Mouse (Mus musculus) liver, embryonic 12.5 days (tissue): ENCODE data around the gene Ldhal6b. TPM values are rescaled to one million over a fixed set of nuclear protein-coding genes. Genes with fewer than 3 reads are reported as not detected.

Experiments
- ATAC-seq: fragments of 200-750 bp; cut with Nextera tagmentation; 2 replicates; pipeline ENCODE4 v1.8.0; 2017; ENCODE audit warnings: moderate number of reproducible peaks, mild to moderate bottlenecking, moderate library complexity
- H3K27ac ChIP-seq: fragments of 300-500 bp; sonication (generic); 2 replicates; pipeline ENCODE4 v1.5.1; 2016; ENCODE audit warnings: mild to moderate bottlenecking
- H3K27me3 ChIP-seq: fragments of 300-500 bp; sonication (generic); replicated peaks from 2 replicates; pipeline ENCODE4 v1.6.1; 2016; ENCODE audit warnings: mild to moderate bottlenecking, moderate library complexity
- H3K36me3 ChIP-seq: fragments of 300-500 bp; sonication (generic); 2 replicates; pipeline ENCODE4 v1.6.1; 2016; ENCODE audit warnings: mild to moderate bottlenecking, moderate library complexity
- H3K4me1 ChIP-seq: fragments of 300-500 bp; sonication (generic); 2 replicates; pipeline ENCODE4 v1.6.1; 2016
- H3K4me2 ChIP-seq: fragments of 300-500 bp; sonication (generic); 2 replicates; pipeline ENCODE4 v1.6.1; 2016; ENCODE audit warnings: mild to moderate bottlenecking, moderate library complexity
- H3K4me3 ChIP-seq: fragments of 300-500 bp; sonication (generic); 2 replicates; pipeline ENCODE4 v1.5.1; 2016; ENCODE audit warnings: mild to moderate bottlenecking, moderate library complexity
- H3K9ac ChIP-seq: fragments of 300-500 bp; sonication (generic); 2 replicates; pipeline ENCODE4 v1.6.1; 2016; ENCODE audit warnings: mild to moderate bottlenecking, moderate library complexity
- H3K9me3 ChIP-seq: fragments of 300-500 bp; sonication (generic); replicated peaks from 2 replicates; pipeline ENCODE4 v1.6.1; 2016; ENCODE audit warnings: mild to moderate bottlenecking, moderate library complexity
- WGBS: fragments of 180-500 bp; shearing (Covaris S2); methylation state at CpG from one replicate; pipeline ENCODE4 v1.1.7; 2016; ENCODE audit not compliant: insufficient replicate concordance; 5-methylcytosine and 5-hydroxymethylcytosine counted together
- polyA plus RNA-seq: library from polyadenylated mRNA; unstranded; fragments of >200 nt; fragmentation: Nextera tagmentation; extraction: Ambion mirVana; gene quantifications from 2 replicates; pipeline ENCODE4 v1.2.1, GENCODE M21; 2016

Ldhal6b gene
- polyA plus RNA-seq, 1 experiment from 2014 or later = not detected

- peaks cover 35% of the 10 kb centered on the region for H3K4me1 ChIP-seq
- H3K9me3 ChIP-seq = no peaks in the 10 kb centered on the region
- no peak overlapping the region for H3K4me3 ChIP-seq
- no peak overlapping the region for H3K9ac ChIP-seq
- WGBS = 37% methylated on average over 6 of the region's 6 CpGs
- ATAC-seq = no peak
- H3K36me3 ChIP-seq = peaks cover 18% of the 10 kb centered on the region
- 0 out of 2 replicates have a peak overlapping the region, but pooled peaks have one; percentile 32 for H3K27ac ChIP-seq
- H3K27me3 ChIP-seq = peaks cover 21% of the 10 kb centered on the region; the same call in 1 of the 2 replicates
- H3K4me2 ChIP-seq = peak overlapping the region; percentile 41
Measured at GRCm38 (mm10) chr17:5407030-5407429, 11.5 kb downstream of the Ldhal6b start.

GRCm38 (mm10) chr17:5406566-5406965, 12.0 kb downstream of the Ldhal6b start:
- H3K9ac ChIP-seq = no peak overlapping the region
- H3K36me3 ChIP-seq = peaks cover 18% of the 10 kb centered on the region
- no peak overlapping the region for H3K4me3 ChIP-seq
- H3K27me3 ChIP-seq = peaks cover 21% of the 10 kb centered on the region; the same call in 1 of the 2 replicates
- 15% methylated on average over 10 of the region's 10 CpGs for WGBS
- H3K4me1 ChIP-seq = peaks cover 40% of the 10 kb centered on the region
- peak overlapping the region; percentile 41 for H3K4me2 ChIP-seq
- no peaks in the 10 kb centered on the region for H3K9me3 ChIP-seq
- peak; percentile 24; the same call in 1 of the 2 replicates for ATAC-seq
- peak overlapping the region; percentile 32; the same call in 1 of the 2 replicates for H3K27ac ChIP-seq

DNA sequence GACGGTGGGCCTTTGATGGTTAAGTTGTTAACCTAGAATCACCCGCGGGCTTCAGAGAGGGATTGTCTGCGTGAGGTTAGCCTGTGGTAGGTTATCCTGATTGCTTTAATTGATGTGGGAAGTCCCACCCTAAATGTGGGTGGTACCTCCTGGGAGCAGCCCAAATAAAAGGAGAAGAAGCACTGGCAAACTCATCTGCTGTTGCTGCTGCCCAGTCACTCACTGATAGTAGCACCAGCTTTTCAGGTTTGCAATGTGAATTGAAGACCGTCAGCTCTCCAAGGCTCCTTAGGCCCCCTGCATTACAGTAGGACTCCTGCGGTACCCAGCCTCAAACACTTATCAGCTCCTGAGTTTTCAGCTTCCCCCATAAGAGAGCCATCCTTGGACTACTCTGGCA, 14.7 kb downstream of the Ldhal6b start:
- no peak for ATAC-seq
- Histone ChIP-seq H3K4me3 (no peak overlapping the region), H3K9me3 (no peaks in the 10 kb centered on the region), H3K4me1 (peaks cover 42% of the 10 kb centered on the region), H3K4me2 (no peak overlapping the region), H3K27ac (no peak overlapping the region), H3K9ac (no peak overlapping the region), H3K36me3 (no peaks in the 10 kb centered on the region), H3K27me3 (peaks cover 21% of the 10 kb centered on the region; the same call in 1 of the 2 replicates)
- 59% methylated on average over 6 of the region's 6 CpGs for WGBS

GRCm38 (mm10) chr17:5402624-5403023, 15.9 kb downstream of the Ldhal6b start:
- WGBS = 24% methylated on average over 8 of the region's 8 CpGs

GRCm38 (mm10) chr17:5402069-5402468, 16.5 kb downstream of the Ldhal6b start:
- H3K27me3 ChIP-seq = peaks cover 23% of the 10 kb centered on the region
- H3K4me3 ChIP-seq = peak overlapping the region; percentile 6; the same call in 1 of the 2 replicates
- peak; percentile 46; the same call in 1 of the 2 replicates for ATAC-seq
- H3K36me3 ChIP-seq = no peaks in the 10 kb centered on the region
- peaks cover 42% of the 10 kb centered on the region for H3K4me1 ChIP-seq
- no peak overlapping the region for H3K27ac ChIP-seq
- no peak overlapping the region for H3K9ac ChIP-seq
- 5% methylated on average over 9 of the region's 9 CpGs for WGBS
- peak overlapping the region; percentile 53 for H3K4me2 ChIP-seq
- no peaks in the 10 kb centered on the region for H3K9me3 ChIP-seq

More at GRCm38 (mm10) chr17:5402624-5403023, 15.9 kb downstream of the Ldhal6b start:
- H3K4me2 ChIP-seq = peak overlapping the region; percentile 53
- no peaks in the 10 kb centered on the region for H3K36me3 ChIP-seq
- H3K27me3 ChIP-seq = peaks cover 21% of the 10 kb centered on the region; the same call in 1 of the 2 replicates
- peak; percentile 71 for ATAC-seq
- peak overlapping the region; percentile 6; the same call in 1 of the 2 replicates for H3K4me3 ChIP-seq
- no peak overlapping the region for H3K9ac ChIP-seq
- H3K9me3 ChIP-seq = no peaks in the 10 kb centered on the region
- H3K4me1 ChIP-seq = peaks cover 42% of the 10 kb centered on the region
- no peak overlapping the region for H3K27ac ChIP-seq

DNA sequence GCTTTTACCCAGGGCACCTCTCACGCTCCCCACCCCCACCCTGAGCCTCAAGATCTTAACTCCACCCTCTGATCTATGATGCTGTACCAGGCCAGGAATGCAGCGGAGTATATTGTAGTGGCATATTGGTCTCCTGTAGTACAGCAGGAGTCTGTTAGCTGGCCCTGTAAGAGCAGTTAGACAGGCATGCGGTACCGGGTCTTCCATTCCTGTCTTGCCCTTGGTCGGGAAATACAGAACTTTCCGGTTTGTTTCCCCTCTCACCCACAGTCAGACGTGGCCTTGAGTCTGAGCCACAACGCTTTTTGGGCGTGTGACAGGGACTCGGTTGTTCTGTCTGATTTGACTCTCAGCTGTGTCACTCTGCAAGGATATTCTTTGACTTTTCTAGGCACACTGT, 17.3 kb downstream of the Ldhal6b start:
- Histone ChIP-seq H3K9me3 (no peaks in the 10 kb centered on the region), H3K27ac (no peak overlapping the region)
- 72% methylated on average over 10 of the region's 10 CpGs for WGBS

DNA sequence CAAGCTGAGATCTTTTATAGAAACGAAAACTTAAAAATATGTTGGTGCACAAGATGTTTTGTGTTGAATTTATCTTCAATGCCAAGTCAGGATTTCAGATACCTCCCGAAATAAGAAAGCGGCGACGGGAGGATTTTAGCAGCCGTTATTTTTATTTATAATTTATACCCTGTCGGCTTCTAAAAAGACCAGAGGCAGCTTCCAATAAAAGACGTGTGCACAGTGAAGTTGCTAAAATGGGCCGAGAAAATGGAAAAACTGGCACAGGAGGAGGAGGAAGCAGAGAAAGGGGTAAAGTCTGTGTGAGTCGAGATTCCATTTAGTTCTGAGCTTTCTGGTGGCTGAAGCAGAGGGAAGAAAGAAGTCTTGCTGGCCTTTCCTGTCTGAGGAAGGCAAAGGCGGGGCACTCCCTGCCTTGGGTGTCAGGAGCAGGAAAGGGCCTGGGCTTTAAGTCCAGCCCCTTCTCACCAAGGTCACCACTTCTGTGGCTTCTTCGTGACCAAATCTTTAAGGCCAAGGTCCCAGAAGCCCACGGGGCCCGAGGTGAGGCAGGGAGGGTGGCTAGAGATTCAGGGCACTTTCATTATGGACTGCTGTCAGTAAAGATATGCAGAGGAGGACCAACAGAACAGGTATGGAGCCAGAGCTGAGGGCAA, 18.0 kb downstream of the Ldhal6b start:
- peaks cover 34% of the 10 kb centered on the region for H3K4me1 ChIP-seq
- no peak overlapping the region for H3K9ac ChIP-seq
- H3K4me3 ChIP-seq = no peak overlapping the region
- no peak overlapping the region for H3K4me2 ChIP-seq
- WGBS = 62% methylated on average over 14 of the region's 14 CpGs
- no peaks in the 10 kb centered on the region for H3K9me3 ChIP-seq
- H3K27ac ChIP-seq = no peak overlapping the region
- H3K36me3 ChIP-seq = no peaks in the 10 kb centered on the region
- ATAC-seq = no peak
- H3K27me3 ChIP-seq = peaks cover 34% of the 10 kb centered on the region

More for the DNA sequence above, 17.3 kb downstream of the Ldhal6b start:
- ATAC-seq = no peak
- Histone ChIP-seq H3K9ac (no peak overlapping the region), H3K4me3 (no peak overlapping the region), H3K4me2 (no peak overlapping the region), H3K36me3 (no peaks in the 10 kb centered on the region), H3K27me3 (peaks cover 27% of the 10 kb centered on the region), H3K4me1 (peaks cover 35% of the 10 kb centered on the region)

DNA sequence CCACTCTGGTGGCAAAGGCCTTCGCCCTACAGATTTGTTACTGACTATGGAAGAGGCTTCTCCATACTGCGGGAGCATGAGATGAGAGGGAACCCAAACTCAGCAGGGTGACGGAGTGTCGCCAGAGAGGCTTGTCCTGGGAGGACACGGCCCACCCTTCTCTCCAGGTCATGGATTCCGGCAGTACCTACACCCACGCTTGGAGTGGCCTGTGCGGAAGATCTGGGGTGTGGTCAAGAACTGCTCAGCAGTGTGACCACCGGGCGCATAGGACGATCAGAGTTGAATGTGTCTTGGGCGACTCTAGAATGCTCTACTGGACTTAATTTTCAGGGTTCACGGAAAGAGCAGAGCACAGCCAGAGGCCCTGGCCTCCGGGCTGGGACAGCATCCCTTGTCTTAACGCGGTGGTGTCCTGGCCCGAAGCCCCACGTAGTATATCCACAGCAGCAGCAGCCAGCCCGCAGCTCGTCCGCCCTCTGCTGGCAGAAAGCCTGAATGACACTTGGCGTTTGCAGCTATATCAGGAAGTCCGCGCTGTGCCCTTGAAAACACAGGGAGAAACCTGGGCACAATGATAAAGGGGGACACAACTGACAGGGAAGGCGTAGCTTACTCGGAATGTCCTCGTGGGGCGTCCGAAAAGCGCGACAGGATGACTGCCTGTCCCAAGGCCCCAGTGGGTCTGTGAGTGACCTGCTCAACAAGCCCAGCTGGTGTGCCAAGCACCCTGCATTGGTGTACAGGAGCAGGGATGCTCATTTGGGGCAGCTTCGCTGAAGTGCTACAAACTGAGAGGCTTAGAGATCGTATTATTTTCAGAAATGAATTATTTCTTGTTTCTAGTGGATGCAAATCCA, 21.2 kb downstream of the Ldhal6b start:
- no peaks in the 10 kb centered on the region for H3K36me3 ChIP-seq
- H3K4me1 ChIP-seq = peaks cover 15% of the 10 kb centered on the region
- no peak overlapping the region for H3K27ac ChIP-seq
- peak; percentile 56 for ATAC-seq
- no peak overlapping the region for H3K4me3 ChIP-seq
- H3K27me3 ChIP-seq = peaks cover 14% of the 10 kb centered on the region
- no peaks in the 10 kb centered on the region for H3K9me3 ChIP-seq
- WGBS = 26% methylated on average over 33 of the region's 33 CpGs
- no peak overlapping the region for H3K9ac ChIP-seq
- peak overlapping the region; percentile 40 for H3K4me2 ChIP-seq

DNA sequence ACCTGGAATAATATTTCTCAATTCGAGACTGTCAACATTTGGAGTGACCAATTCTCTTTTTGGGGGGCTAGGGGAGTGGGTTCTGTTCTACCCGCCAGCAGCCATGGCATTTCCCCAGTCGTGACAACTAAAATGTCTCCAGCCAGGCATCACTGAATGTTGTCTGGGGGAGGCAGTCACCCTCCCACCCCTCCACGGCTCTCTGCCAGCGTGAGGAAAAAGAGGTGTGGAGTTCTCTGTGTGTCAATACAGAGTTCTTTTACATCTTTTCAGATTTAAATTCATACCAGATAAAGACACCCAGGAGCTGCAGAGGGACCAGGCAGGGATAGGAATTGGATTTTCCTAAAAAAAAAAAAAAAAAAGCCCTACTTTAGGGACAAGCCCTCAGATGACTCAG, 22.4 kb downstream of the Ldhal6b start:
- H3K4me3 ChIP-seq = no peak overlapping the region
- WGBS = 61% methylated on average over 5 of the region's 5 CpGs
- H3K36me3 ChIP-seq = no peaks in the 10 kb centered on the region

GRCm38 (mm10) chr17:5395454-5396205, 22.9 kb downstream of the Ldhal6b start:
- Histone ChIP-seq H3K27me3 (peaks cover 16% of the 10 kb centered on the region), H3K36me3 (no peaks in the 10 kb centered on the region), H3K9me3 (no peaks in the 10 kb centered on the region), H3K4me1 (peaks cover 7% of the 10 kb centered on the region), H3K9ac (no peak overlapping the region), H3K27ac (no peak overlapping the region), H3K4me3 (no peak overlapping the region), H3K4me2 (no peak overlapping the region)
- WGBS = 77% methylated on average over 16 of the region's 16 CpGs
- ATAC-seq = no peak

More for the DNA sequence above, 22.4 kb downstream of the Ldhal6b start:
- H3K27me3 ChIP-seq = peaks cover 14% of the 10 kb centered on the region
- H3K9me3 ChIP-seq = no peaks in the 10 kb centered on the region
- H3K4me1 ChIP-seq = peaks cover 7% of the 10 kb centered on the region
- ATAC-seq = no peak
- H3K27ac ChIP-seq = no peak overlapping the region
- no peak overlapping the region for H3K9ac ChIP-seq
- H3K4me2 ChIP-seq = no peak overlapping the region

DNA sequence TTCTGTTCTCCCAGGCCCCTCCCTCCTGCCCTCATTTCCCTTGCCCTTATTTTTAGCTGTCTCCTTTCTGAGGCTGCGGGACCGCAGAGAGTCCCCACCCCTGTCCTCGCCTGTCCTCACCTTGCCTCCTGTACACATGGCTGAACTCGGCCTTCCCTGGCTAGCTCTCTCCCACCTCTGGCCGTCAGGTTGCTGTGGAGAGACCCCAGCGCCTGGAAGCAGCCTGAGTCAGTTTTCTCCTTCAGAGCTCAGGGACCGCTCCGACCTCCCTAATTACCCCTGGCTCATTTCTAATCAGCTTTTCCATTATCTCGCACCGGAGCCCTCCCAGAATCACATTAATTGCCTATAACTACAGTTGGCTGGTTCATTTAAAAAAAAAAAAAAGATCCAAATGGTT, 27.9 kb downstream of the Ldhal6b start:
- Histone ChIP-seq H3K4me3 (no peak overlapping the region), H3K4me2 (no peak overlapping the region), H3K27ac (no peak overlapping the region), H3K9me3 (no peaks in the 10 kb centered on the region), H3K9ac (no peak overlapping the region), H3K27me3 (peaks cover 18% of the 10 kb centered on the region; the same call in 1 of the 2 replicates), H3K4me1 (no peaks in the 10 kb centered on the region), H3K36me3 (no peaks in the 10 kb centered on the region)
- WGBS = 65% methylated on average over 10 of the region's 10 CpGs
- ATAC-seq = no peak
